Mouse (Mus musculus) G1E (cell line): ENCODE measurements around the gene Pagr1a. TPM values are rescaled to one million over a fixed set of nuclear protein-coding genes. Genes with fewer than 3 reads are reported as not detected.
A peak's percentile ranks its signal among the peaks of the same experiment; 100 is the strongest.

Experiments used
- ATAC-seq: 2 replicates; pipeline ENCODE4 v1.8.0; 2016; ENCODE audit warnings: mild to moderate bottlenecking; ENCODE audit not compliant: insufficient number of reproducible peaks, poor library complexity, low FRiP score, severe bottlenecking; ENCODE audit errors: extremely low read depth
- DNase-seq: peaks from one replicate; pipeline ENCODE4 v3.0.0; 2012; ENCODE audit warnings: low spot score
- H3K27me3 ChIP-seq: 2 replicates; pipeline ENCODE4 v1.6.1; 2012; ENCODE audit warnings: mild to moderate bottlenecking, low read length, inconsistent platforms; ENCODE audit not compliant: insufficient read depth
- H3K36me3 ChIP-seq: replicated peaks from 2 replicates; pipeline ENCODE3; 2012; ENCODE audit warnings: mild to moderate bottlenecking, inconsistent platforms
- H3K4me1 ChIP-seq: 2 replicates; pipeline ENCODE4 v1.6.1; 2012; ENCODE audit warnings: low read depth, low read length, inconsistent platforms, mixed read lengths; ENCODE audit not compliant: insufficient read depth
- H3K4me3 ChIP-seq: 2 replicates; pipeline ENCODE4 v1.5.1; 2012; ENCODE audit warnings: low read depth, mild to moderate bottlenecking, inconsistent platforms, low read length, moderate library complexity, mixed read lengths
- H3K9me3 ChIP-seq: replicated peaks from 2 replicates; pipeline ENCODE4 v1.6.1; 2012; ENCODE audit warnings: inconsistent platforms
- CTCF ChIP-seq: IDR thresholded peaks from 2 replicates; pipeline ENCODE4 v1.5.1; 2012; ENCODE audit warnings: low read depth, low read length, inconsistent platforms, mixed read lengths
- GATA1 ChIP-seq: IDR thresholded peaks from 2 replicates; pipeline ENCODE4 v1.6.1; 2012; ENCODE audit warnings: borderline replicate concordance, low read length, inconsistent platforms, mixed read lengths
- GATA2 ChIP-seq: IDR thresholded peaks from 2 replicates; pipeline ENCODE4 v1.6.1; 2012; ENCODE audit warnings: low read depth, low read length, inconsistent platforms, borderline replicate concordance
- POLR2AphosphoS5 ChIP-seq: IDR thresholded peaks from 2 replicates; pipeline ENCODE4 v1.6.1; 2012; ENCODE audit warnings: low read depth, low read length, inconsistent platforms; ENCODE audit not compliant: insufficient replicate concordance
- TAL1 ChIP-seq: conservative IDR thresholded peaks from 2 replicates; pipeline ENCODE4 v1.6.1; 2012; ENCODE audit warnings: low read depth, low read length, inconsistent platforms, mixed read lengths
- polyA plus RNA-seq: library from polyadenylated mRNA; stranded (reverse); fragments of >175 nt; gene quantifications from 2 replicates; pipeline ENCODE4 v1.2.3, GENCODE M21; 2012
- total RNA-seq, 2 experiments: library from RNA; stranded (forward) in 1 of 2; stranded (reverse) in 1 of 2; fragments of 200-1000 nt in 1 of 2; fragments of >200 nt in 1 of 2; fragmentation: Nextera tagmentation in 1 of 2; gene quantifications; 2 replicates each; pipeline ENCODE4 v1.2.3; 2014 to 2017

Pagr1a gene
- total and polyA plus RNA-seq, 3 experiments, result 36.2 to 56.1 (median 51.2) TPM

- ATAC-seq (no peak), DNase-seq (no peak)
- TF ChIP-seq CTCF (no peak), TAL1 (no peak), GATA2 (no peak), GATA1 (no peak), POLR2AphosphoS5 (no peak)
- no peak overlapping the region; the same call in 1 of the 2 replicates for H3K4me3 ChIP-seq
- peaks cover 86% of the 10 kb centered on the region for H3K4me1 ChIP-seq
- H3K9me3 ChIP-seq, result no peaks in the 10 kb centered on the region
- no peaks in the 10 kb centered on the region for H3K27me3 ChIP-seq
- peaks cover 71% of the 10 kb centered on the region for H3K36me3 ChIP-seq
These were observed 3.8 kb downstream of the Pagr1a start for GRCm38 (mm10) chr7:127013385-127013784.

GRCm38 (mm10) chr7:127012845-127013244, 4.3 kb downstream of the Pagr1a start:
- H3K27me3 ChIP-seq, result no peaks in the 10 kb centered on the region
- H3K36me3 ChIP-seq, result peaks cover 67% of the 10 kb centered on the region
- no peak for DNase-seq
- ATAC-seq, result no peak
- no peak overlapping the region for H3K4me3 ChIP-seq
- H3K4me1 ChIP-seq, result peaks cover 86% of the 10 kb centered on the region
- no peaks in the 10 kb centered on the region for H3K9me3 ChIP-seq
- no peak for TF ChIP-seq GATA2
- TF ChIP-seq POLR2AphosphoS5, result no peak
- no peak for TF ChIP-seq CTCF
- no peak for TF ChIP-seq TAL1
- no peak for TF ChIP-seq GATA1

- Histone ChIP-seq H3K27me3 (no peaks in the 10 kb centered on the region), H3K9me3 (no peaks in the 10 kb centered on the region), H3K36me3 (peaks cover 69% of the 10 kb centered on the region), H3K4me3 (no peak overlapping the region), H3K4me1 (peaks cover 87% of the 10 kb centered on the region)
- DNase-seq (no peak), ATAC-seq (no peak)
- no peak for TF ChIP-seq GATA2
- TF ChIP-seq GATA1, result no peak
- TF ChIP-seq POLR2AphosphoS5, result no peak
- no peak for TF ChIP-seq TAL1
- TF ChIP-seq CTCF, result no peak
These were observed 4.8 kb downstream of the Pagr1a start for GRCm38 (mm10) chr7:127012374-127012773.

GRCm38 (mm10) chr7:127011717-127012116, 5.4 kb downstream of the Pagr1a start:
- ATAC-seq (no peak), DNase-seq (no peak)
- Histone ChIP-seq H3K4me1 (peaks cover 92% of the 10 kb centered on the region), H3K36me3 (peaks cover 71% of the 10 kb centered on the region), H3K27me3 (no peaks in the 10 kb centered on the region), H3K4me3 (no peak overlapping the region), H3K9me3 (no peaks in the 10 kb centered on the region)
- TF ChIP-seq GATA1, result no peak
- TF ChIP-seq GATA2, result no peak
- TF ChIP-seq POLR2AphosphoS5, result no peak

- peaks cover 87% of the 10 kb centered on the region for H3K4me1 ChIP-seq
- no peak for DNase-seq
- H3K27me3 ChIP-seq, result no peaks in the 10 kb centered on the region
- peaks cover 71% of the 10 kb centered on the region for H3K36me3 ChIP-seq
- H3K9me3 ChIP-seq, result no peaks in the 10 kb centered on the region
- no peak overlapping the region for H3K4me3 ChIP-seq
- no peak for TF ChIP-seq GATA1
- TF ChIP-seq GATA2, result no peak
- no peak for TF ChIP-seq POLR2AphosphoS5
- TF ChIP-seq CTCF, result no peak
- TF ChIP-seq TAL1, result no peak
- ATAC-seq, result no peak
These were observed 6.1 kb downstream of the Pagr1a start for GRCm38 (mm10) chr7:127011051-127011450.

GRCm38 (mm10) chr7:127009307-127010085, 7.7 kb downstream of the Pagr1a start:
- no peak for ATAC-seq
- no peak for TF ChIP-seq GATA1
- TF ChIP-seq POLR2AphosphoS5, result no peak
- no peak for TF ChIP-seq GATA2
- no peak for TF ChIP-seq TAL1
- TF ChIP-seq CTCF, result no peak
- H3K4me3 ChIP-seq, result peak overlapping the region; percentile 0; the same call in 1 of the 2 replicates
- H3K27me3 ChIP-seq, result no peaks in the 10 kb centered on the region
- no peaks in the 10 kb centered on the region for H3K9me3 ChIP-seq
- peaks cover 58% of the 10 kb centered on the region for H3K36me3 ChIP-seq
- DNase-seq, result no peak
- peaks cover 75% of the 10 kb centered on the region for H3K4me1 ChIP-seq
